Mouse (Mus musculus): ENCODE measurements around the gene Gm3435.
"Not testable (repeated sequence)": the region's sequence is repeated elsewhere in the genome, so short reads cannot be mapped to it uniquely, and the experiment has no call there.

GRCm38 (mm10) chr17:14990116-14990702 lies 19.8 kb upstream of the Gm3435 start:
- not testable (repeated sequence) for TF ChIP-seq CTCF, EP300 (IDR thresholded peaks at IDR 0.05)
